Mouse (Mus musculus): ENCODE results near the gene Csnk2a2. TPM values are rescaled to one million over a fixed set of nuclear protein-coding genes. Genes with fewer than 3 reads are reported as not detected.
A peak's percentile ranks its signal among the peaks of the same experiment; 100 is the strongest.

The Csnk2a2 gene
- total and polyA plus RNA-seq, 2 experiments: 10.1 to 13.2 TPM

DNA sequence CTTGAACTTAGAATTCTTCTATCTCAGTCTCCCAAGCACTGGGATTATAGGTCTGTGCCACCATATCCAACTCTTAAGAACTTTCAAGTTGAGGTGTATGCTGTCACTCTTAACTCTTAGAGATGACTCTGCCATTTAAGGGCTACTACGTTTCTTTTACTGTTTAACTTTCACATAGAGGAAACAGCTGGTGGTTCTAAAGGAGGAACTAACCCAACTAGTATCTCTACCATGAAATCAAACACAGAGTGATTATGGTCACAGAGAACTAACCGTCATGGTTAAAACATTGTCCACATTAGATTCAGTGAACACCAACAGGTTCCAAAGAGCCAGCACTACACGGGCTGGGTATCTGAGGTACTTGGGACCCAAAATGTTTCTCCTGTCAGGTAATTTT lies 20.8 kb downstream of the Csnk2a2 start:
- WGBS: 91% methylated on average over 3 of the region's 3 CpGs
- TF ChIP-seq CTCF (IDR thresholded peaks at IDR 0.05; ENCODE audit: low read depth, low read length): no peak
- no peak for TF ChIP-seq POLR2A (IDR thresholded peaks at IDR 0.05; ENCODE audit: extremely low read depth, insufficient read depth, low read length)
- Histone ChIP-seq H3K27me3 (ENCODE audit: control insufficient read depth, insufficient read depth, low read length) (no peaks in the 10 kb centered on the region), H3K36me3 (ENCODE audit: control insufficient read depth, insufficient read depth, low read length) (peaks cover 50% of the 10 kb centered on the region), H3K9ac (ENCODE audit: low read depth, low read length) (no peak overlapping the region), H3K79me2 (ENCODE audit: control insufficient read depth, insufficient read depth, low read length) (no peaks in the 10 kb centered on the region), H3K4me3 (ENCODE audit: insufficient read depth, low read depth, low read length) (no peak overlapping the region), H3K4me1 (ENCODE audit: control insufficient read depth, insufficient read depth, low read length) (no peaks in the 10 kb centered on the region), H3K27ac (replicated peaks; ENCODE audit: insufficient read depth, low read depth, low read length) (no peak overlapping the region)
- DNase-seq (ENCODE audit: extremely low read depth, low read depth, low spot score): no peak

GRCm38 (mm10) chr8:95466543-95466942 lies 23.3 kb downstream of the Csnk2a2 start:
- DNase-seq (ENCODE audit: extremely low read depth, low read depth, low spot score): no peak
- WGBS: 81% methylated on average over 2 of the region's 2 CpGs
- H3K4me3 ChIP-seq (ENCODE audit: insufficient read depth, low read depth, low read length): no peak overlapping the region
- H3K36me3 ChIP-seq (ENCODE audit: control insufficient read depth, insufficient read depth, low read length): peaks cover 42% of the 10 kb centered on the region
- H3K9ac ChIP-seq (ENCODE audit: low read depth, low read length): no peak overlapping the region
- H3K4me1 ChIP-seq (ENCODE audit: control insufficient read depth, insufficient read depth, low read length): no peaks in the 10 kb centered on the region
- H3K79me2 ChIP-seq (ENCODE audit: control insufficient read depth, insufficient read depth, low read length): no peaks in the 10 kb centered on the region
- no peak for TF ChIP-seq POLR2A (IDR thresholded peaks at IDR 0.05; ENCODE audit: extremely low read depth, insufficient read depth, low read length)
- TF ChIP-seq CTCF (IDR thresholded peaks at IDR 0.05; ENCODE audit: low read depth, low read length): no peak
- no peak overlapping the region for H3K27ac ChIP-seq (replicated peaks; ENCODE audit: insufficient read depth, low read depth, low read length)
- no peaks in the 10 kb centered on the region for H3K27me3 ChIP-seq (ENCODE audit: control insufficient read depth, insufficient read depth, low read length)

DNA sequence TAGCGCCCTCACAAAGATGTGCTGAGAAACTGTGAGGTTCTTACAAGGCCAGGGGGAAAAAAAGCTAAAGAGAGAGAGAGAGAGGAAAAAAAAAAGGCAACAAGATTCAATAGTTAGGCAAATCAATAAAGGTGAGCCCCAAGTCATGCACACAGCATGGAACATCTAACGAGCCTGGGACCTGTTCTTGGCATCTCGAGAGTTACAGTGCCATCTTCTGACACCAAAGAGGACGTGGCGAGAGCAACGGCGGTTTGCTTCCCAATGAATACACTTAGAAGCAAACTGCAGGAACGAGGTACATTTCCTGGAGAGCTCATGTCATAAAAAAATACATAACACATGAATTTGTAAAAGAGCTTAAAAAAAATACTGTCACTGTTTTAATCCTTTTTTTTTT lies 37.3 kb downstream of the Csnk2a2 start:
- peaks cover 16% of the 10 kb centered on the region for H3K4me1 ChIP-seq (ENCODE audit: control insufficient read depth, insufficient read depth, low read length)
- WGBS: 28% methylated on average over 8 of the region's 8 CpGs
- no peak overlapping the region for H3K9ac ChIP-seq (ENCODE audit: low read depth, low read length)
- peak; percentile 85 for DNase-seq (ENCODE audit: extremely low read depth, low read depth, low spot score)
- TF ChIP-seq CTCF (IDR thresholded peaks at IDR 0.05; ENCODE audit: low read depth, low read length) (peak; percentile 68), POLR2A (IDR thresholded peaks at IDR 0.05; ENCODE audit: extremely low read depth, insufficient read depth, low read length) (no peak)
- peaks cover 26% of the 10 kb centered on the region for H3K36me3 ChIP-seq (ENCODE audit: control insufficient read depth, insufficient read depth, low read length)
- H3K79me2 ChIP-seq (ENCODE audit: control insufficient read depth, insufficient read depth, low read length): no peaks in the 10 kb centered on the region
- no peak overlapping the region for H3K4me3 ChIP-seq (ENCODE audit: insufficient read depth, low read depth, low read length)
- H3K27ac ChIP-seq (replicated peaks; ENCODE audit: insufficient read depth, low read depth, low read length): no peak overlapping the region
- H3K27me3 ChIP-seq (ENCODE audit: control insufficient read depth, insufficient read depth, low read length): no peaks in the 10 kb centered on the region

DNA sequence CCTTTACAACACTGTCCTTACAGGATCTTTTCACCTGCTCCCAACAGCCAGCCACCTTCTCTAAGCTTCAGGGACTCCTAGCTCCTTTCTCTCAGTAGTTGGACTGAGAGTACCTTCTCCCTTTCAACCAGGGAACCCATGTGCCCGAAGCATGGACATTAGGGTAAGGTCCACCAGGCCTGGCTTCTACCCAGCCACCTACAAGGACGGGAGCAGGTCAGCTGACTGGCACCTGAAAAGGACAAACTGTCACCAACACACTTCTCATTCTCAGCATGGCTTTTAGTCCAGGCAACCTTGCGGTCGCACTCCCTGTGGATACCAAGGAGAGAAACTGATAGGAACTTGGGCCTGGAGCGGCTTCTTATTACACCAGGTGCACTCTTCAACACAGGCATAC lies 39.6 kb downstream of the Csnk2a2 start:
- Histone ChIP-seq H3K27ac (replicated peaks; ENCODE audit: insufficient read depth, low read depth, low read length) (peak overlapping the region; percentile 90), H3K27me3 (ENCODE audit: control insufficient read depth, insufficient read depth, low read length) (no peaks in the 10 kb centered on the region), H3K79me2 (ENCODE audit: control insufficient read depth, insufficient read depth, low read length) (no peaks in the 10 kb centered on the region), H3K9ac (ENCODE audit: low read depth, low read length) (peak overlapping the region; percentile 14; the same call in 1 of the 2 replicates), H3K4me3 (ENCODE audit: insufficient read depth, low read depth, low read length) (no peak overlapping the region), H3K36me3 (ENCODE audit: control insufficient read depth, insufficient read depth, low read length) (peaks cover 13% of the 10 kb centered on the region; the same call in 1 of the 2 replicates), H3K4me1 (ENCODE audit: control insufficient read depth, insufficient read depth, low read length) (peaks cover 16% of the 10 kb centered on the region)
- TF ChIP-seq POLR2A (IDR thresholded peaks at IDR 0.05; ENCODE audit: extremely low read depth, insufficient read depth, low read length) (no peak), CTCF (IDR thresholded peaks at IDR 0.05; ENCODE audit: low read depth, low read length) (no peak)
- DNase-seq (ENCODE audit: extremely low read depth, low read depth, low spot score): peak; percentile 97
- WGBS: 30% methylated on average over 5 of the region's 5 CpGs

- TF ChIP-seq POLR2A (IDR thresholded peaks at IDR 0.05; ENCODE audit: extremely low read depth, insufficient read depth, low read length): no peak
- TF ChIP-seq CTCF (IDR thresholded peaks at IDR 0.05; ENCODE audit: low read depth, low read length): no peak
- peak; percentile 33 for DNase-seq (ENCODE audit: extremely low read depth, low read depth, low spot score)
- Histone ChIP-seq H3K27me3 (ENCODE audit: control insufficient read depth, insufficient read depth, low read length) (no peaks in the 10 kb centered on the region), H3K4me1 (ENCODE audit: control insufficient read depth, insufficient read depth, low read length) (peaks cover 16% of the 10 kb centered on the region), H3K27ac (replicated peaks; ENCODE audit: insufficient read depth, low read depth, low read length) (no peak overlapping the region), H3K79me2 (ENCODE audit: control insufficient read depth, insufficient read depth, low read length) (no peaks in the 10 kb centered on the region), H3K4me3 (ENCODE audit: insufficient read depth, low read depth, low read length) (no peak overlapping the region), H3K9ac (ENCODE audit: low read depth, low read length) (no peak overlapping the region), H3K36me3 (ENCODE audit: control insufficient read depth, insufficient read depth, low read length) (no peaks in the 10 kb centered on the region; the same call in 1 of the 2 replicates)
- 82% methylated on average over 7 of the region's 7 CpGs for WGBS
Measured at GRCm38 (mm10) chr8:95447661-95448060, 42.2 kb downstream of the Csnk2a2 start.

DNA sequence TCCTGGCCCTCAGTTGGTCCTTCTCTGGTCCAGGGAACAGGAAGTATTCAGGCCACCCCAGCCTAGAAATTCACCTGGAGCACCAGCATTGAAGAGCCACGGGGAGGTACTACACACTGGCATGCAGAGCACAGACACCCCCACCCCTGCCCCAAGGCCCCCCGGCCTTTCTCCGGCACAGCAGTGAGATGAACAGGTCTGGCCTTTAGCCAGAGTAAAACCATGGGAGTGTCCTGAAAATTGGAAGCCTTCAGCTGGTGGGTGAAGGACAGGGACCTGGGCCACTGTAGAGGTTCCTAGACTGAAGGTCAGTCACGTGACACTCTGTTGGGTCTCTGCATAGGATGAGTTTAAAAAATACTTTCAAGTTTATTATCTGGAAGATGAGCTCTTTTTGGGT lies 44.8 kb downstream of the Csnk2a2 start:
- TF ChIP-seq POLR2A (IDR thresholded peaks at IDR 0.05; ENCODE audit: extremely low read depth, insufficient read depth, low read length) (no peak), CTCF (IDR thresholded peaks at IDR 0.05; ENCODE audit: low read depth, low read length) (no peak)
- no peak for DNase-seq (ENCODE audit: extremely low read depth, low read depth, low spot score)
- Histone ChIP-seq H3K4me1 (ENCODE audit: control insufficient read depth, insufficient read depth, low read length) (peaks cover 8% of the 10 kb centered on the region), H3K9ac (ENCODE audit: low read depth, low read length) (no peak overlapping the region), H3K27ac (replicated peaks; ENCODE audit: insufficient read depth, low read depth, low read length) (no peak overlapping the region), H3K36me3 (ENCODE audit: control insufficient read depth, insufficient read depth, low read length) (no peaks in the 10 kb centered on the region; the same call in 1 of the 2 replicates), H3K4me3 (ENCODE audit: insufficient read depth, low read depth, low read length) (no peak overlapping the region), H3K27me3 (ENCODE audit: control insufficient read depth, insufficient read depth, low read length) (no peaks in the 10 kb centered on the region), H3K79me2 (ENCODE audit: control insufficient read depth, insufficient read depth, low read length) (no peaks in the 10 kb centered on the region)
- 85% methylated on average over 4 of the region's 4 CpGs for WGBS

Data from liver, adult 2 months (tissue).